Mouse (Mus musculus) liver, embryonic 14.5 days (tissue): Measurements from ENCODE around the gene Vmo1. TPM values are rescaled to one million over a fixed set of nuclear protein-coding genes. Genes with fewer than 3 reads are reported as not detected.

ENCODE experiments used
- ATAC-seq: fragments of 200-750 bp; cut with Nextera tagmentation; 2 replicates; pipeline ENCODE4 v1.8.0; 2017; ENCODE audit warnings: moderate number of reproducible peaks, mild to moderate bottlenecking, moderate library complexity; ENCODE audit not compliant: insufficient read depth
- DNase-seq, 3 experiments: peaks; one replicate each; pipeline ENCODE4 v3.0.0-alpha.2; 2012 to 2013; ENCODE audit warnings: low read depth in 3 of 3, low spot score in 3 of 3
- H3K27ac ChIP-seq: fragments of 300-500 bp; sonication (generic); 2 replicates; pipeline ENCODE4 v1.5.1; 2014; ENCODE audit warnings: moderate library complexity, mild to moderate bottlenecking, control low read depth, inconsistent platforms
- H3K27me3 ChIP-seq: fragments of 300-500 bp; sonication (generic); 2 replicates; pipeline ENCODE4 v1.6.1; 2014; ENCODE audit warnings: mild to moderate bottlenecking, low read length, moderate library complexity; ENCODE audit not compliant: control insufficient read depth, insufficient read depth
- H3K36me3 ChIP-seq: fragments of 300-500 bp; sonication (generic); replicated peaks from 2 replicates; pipeline ENCODE4 v1.6.1; 2014; ENCODE audit warnings: low read depth; ENCODE audit not compliant: control insufficient read depth, insufficient read depth
- H3K4me1 ChIP-seq, 2 experiments: fragments of 200-500 bp in 1 of 2; fragments of 300-500 bp in 1 of 2; sonication (generic) in 1 of 2; replicated peaks; 2 replicates each; pipeline ENCODE4 v1.6.1; 2012 to 2014; ENCODE audit warnings: antibody characterized with exemption in 1 of 2, inconsistent platforms in 1 of 2, low read length in 1 of 2; ENCODE audit not compliant: control insufficient read depth in 2 of 2, insufficient read depth in 2 of 2
- H3K4me2 ChIP-seq: fragments of 300-500 bp; sonication (generic); 2 replicates; pipeline ENCODE4 v1.6.1; 2014; ENCODE audit warnings: low read depth, mild to moderate bottlenecking, control low read depth, moderate library complexity
- H3K4me3 ChIP-seq, 2 experiments: fragments of 200-500 bp in 1 of 2; fragments of 300-500 bp in 1 of 2; sonication (generic) in 1 of 2; 2 replicates each; pipeline ENCODE4 v1.5.1; 2012 to 2014; ENCODE audit warnings: low read depth in 2 of 2, low read length in 2 of 2, mild to moderate bottlenecking in 2 of 2, control low read depth in 1 of 2, inconsistent platforms in 1 of 2, moderate library complexity in 1 of 2; ENCODE audit not compliant: insufficient read depth in 1 of 2
- H3K9ac ChIP-seq: fragments of 300-500 bp; sonication (generic); replicated peaks from 2 replicates; pipeline ENCODE4 v1.6.1; 2014; ENCODE audit warnings: mild to moderate bottlenecking, control low read depth, moderate library complexity
- H3K9me3 ChIP-seq: fragments of 300-500 bp; sonication (generic); 2 replicates; pipeline ENCODE4 v1.6.1; 2016; ENCODE audit warnings: low read length, mixed read lengths; ENCODE audit not compliant: control insufficient read depth
- CTCF ChIP-seq: IDR thresholded peaks from 2 replicates; pipeline ENCODE4 v1.5.1; 2016; ENCODE audit warnings: antibody characterized with exemption, low read depth, control low read depth
- EP300 ChIP-seq: IDR thresholded peaks from 2 replicates; pipeline ENCODE4 v1.6.1; 2016; ENCODE audit warnings: antibody characterized with exemption, low read depth
- WGBS: fragments of 180-500 bp; shearing (Covaris S2); extraction: QIAGEN DNeasy Blood & Tissue Kit; methylation state at CpG from one replicate; pipeline ENCODE4 v1.1.7; 2014; ENCODE audit not compliant: insufficient replicate concordance; 5-methylcytosine and 5-hydroxymethylcytosine counted together
- polyA plus RNA-seq, 2 experiments: library from polyadenylated mRNA; depleted of rRNA in 1 of 2; stranded (reverse) in 1 of 2; unstranded in 1 of 2; fragments of >200 nt; fragmentation: Nextera tagmentation in 1 of 2; extraction: Ambion mirVana in 1 of 2; gene quantifications; 2 replicates each; pipeline versions ENCODE4 v1.2.1 to v1.2.3; 2012 to 2014

Gene Vmo1
- polyA plus RNA-seq, 2 experiments = 0.23 to 0.51 TPM

GRCm38 (mm10) chr11:70465824-70466223 is 48.6 kb downstream of the Vmo1 start:
- 44% methylated on average over 23 of the region's 23 CpGs for WGBS
- peaks cover 0 to 2% of the 10 kb centered on the region in 2 experiments; a peak in 1 of 4 replicates for H3K4me1 ChIP-seq
- TF ChIP-seq CTCF (no peak), EP300 (no peak)
- H3K4me2 ChIP-seq = peak overlapping the region; percentile 33
- no peak overlapping the region for H3K9ac ChIP-seq
- ATAC-seq (no peak), DNase-seq (no peak)
- no peak overlapping the region for H3K27ac ChIP-seq
- H3K4me3 ChIP-seq = 0 out of 4 replicates have a peak overlapping the region, but pooled peaks of 1 of the 2 experiments have one; percentile 2
- H3K36me3 ChIP-seq = no peaks in the 10 kb centered on the region
- no peaks in the 10 kb centered on the region for H3K9me3 ChIP-seq
- H3K27me3 ChIP-seq = peaks cover 12% of the 10 kb centered on the region

- ATAC-seq (no peak), DNase-seq (no peak)
- no peak overlapping the region for H3K27ac ChIP-seq
- peaks cover 0 to 2% of the 10 kb centered on the region in 2 experiments; a peak in 1 of 4 replicates for H3K4me1 ChIP-seq
- peaks cover 16% of the 10 kb centered on the region for H3K27me3 ChIP-seq
- H3K4me3 ChIP-seq = no peak overlapping the region
- no peak overlapping the region for H3K4me2 ChIP-seq
- H3K36me3 ChIP-seq = no peaks in the 10 kb centered on the region
- no peaks in the 10 kb centered on the region for H3K9me3 ChIP-seq
- WGBS = 26% methylated on average over 16 of the region's 16 CpGs
- TF ChIP-seq CTCF = no peak
- no peak for TF ChIP-seq EP300
- H3K9ac ChIP-seq = no peak overlapping the region
Observed at GRCm38 (mm10) chr11:70465211-70465610, 49.2 kb downstream of the Vmo1 start.

DNA sequence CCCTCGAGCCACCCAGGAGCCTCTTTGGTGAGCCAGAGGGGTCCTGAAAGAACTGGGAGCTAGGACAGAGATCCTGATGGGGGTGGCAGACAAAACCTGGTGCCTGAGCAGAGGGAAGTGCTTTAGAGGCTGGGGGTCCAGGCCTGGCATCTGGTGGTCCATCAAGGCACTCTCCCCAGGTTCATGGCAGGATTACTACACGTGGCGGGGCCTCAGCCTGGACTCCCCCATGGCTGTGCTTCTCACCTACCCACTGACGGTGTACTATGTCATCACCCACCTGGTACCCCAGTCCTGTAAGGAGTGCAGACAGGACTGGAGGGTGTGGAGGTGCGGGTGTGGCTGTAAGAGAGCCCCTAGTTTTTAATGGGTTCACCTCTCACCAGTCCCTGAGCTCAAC is 50.4 kb downstream of the Vmo1 start:
- DNase-seq = no peak
- Histone ChIP-seq H3K4me3 (no peak overlapping the region), H3K4me2 (no peak overlapping the region), H3K9ac (no peak overlapping the region), H3K9me3 (no peaks in the 10 kb centered on the region), H3K27me3 (peaks cover 29% of the 10 kb centered on the region), H3K4me1 (peaks cover 0 to under 1% of the 10 kb centered on the region in 2 experiments; a peak in 1 of 4 replicates), H3K27ac (no peak overlapping the region), H3K36me3 (no peaks in the 10 kb centered on the region)
- no peak for ATAC-seq
- 61% methylated on average over 5 of the region's 5 CpGs for WGBS
- TF ChIP-seq CTCF (no peak), EP300 (no peak)

Other genes starting within 250 kb of the Vmo1 start
- 0.05 and 0.06 TPM in 2 replicates for gene Alox12e, start 192.0 kb downstream of the Vmo1 start, polyA plus RNA-seq (2012; rRNA removed)
- 0.10 TPM in 1 of 2 replicates, not detected in the other for gene Alox12e, start 192.0 kb downstream of the Vmo1 start, polyA plus RNA-seq (2014; fragmentation: Nextera tagmentation; extraction: Ambion mirVana)
- gene Alox15, start 162.6 kb downstream of the Vmo1 start, polyA plus RNA-seq (2012; rRNA removed) = 0.78 and 1.3 TPM in 2 replicates
- 0.66 and 0.91 TPM in 2 replicates for gene Alox15, start 162.6 kb downstream of the Vmo1 start, polyA plus RNA-seq (2014; fragmentation: Nextera tagmentation; extraction: Ambion mirVana)
- 9.6 and 9.8 TPM in 2 replicates for gene Pelp1, start 104.6 kb downstream of the Vmo1 start, polyA plus RNA-seq (2012; rRNA removed)
- gene Pelp1, start 104.6 kb downstream of the Vmo1 start, polyA plus RNA-seq (2014; fragmentation: Nextera tagmentation; extraction: Ambion mirVana) = 12.1 and 13.8 TPM in 2 replicates
- 17.8 and 19.4 TPM in 2 replicates for gene Arrb2, start 82.0 kb downstream of the Vmo1 start, polyA plus RNA-seq (2012; rRNA removed)
- 9.8 and 11.0 TPM in 2 replicates for gene Arrb2, start 82.0 kb downstream of the Vmo1 start, polyA plus RNA-seq (2014; fragmentation: Nextera tagmentation; extraction: Ambion mirVana)
- gene Med11, start 62.7 kb downstream of the Vmo1 start, polyA plus RNA-seq (2012; rRNA removed) = 11.9 and 12.8 TPM in 2 replicates
- 17.0 and 20.0 TPM in 2 replicates for gene Med11, start 62.7 kb downstream of the Vmo1 start, polyA plus RNA-seq (2014; fragmentation: Nextera tagmentation; extraction: Ambion mirVana)
- gene Zmynd15, start 55.2 kb downstream of the Vmo1 start, polyA plus RNA-seq (2012; rRNA removed) = 0.28 and 0.31 TPM in 2 replicates
- gene Zmynd15, start 55.2 kb downstream of the Vmo1 start, polyA plus RNA-seq (2014; fragmentation: Nextera tagmentation; extraction: Ambion mirVana) = 0.10 and 0.29 TPM in 2 replicates
- 0.94 and 1.1 TPM in 2 replicates for gene Cxcl16, start 54.6 kb downstream of the Vmo1 start, polyA plus RNA-seq (2012; rRNA removed)
- gene Cxcl16, start 54.6 kb downstream of the Vmo1 start, polyA plus RNA-seq (2014; fragmentation: Nextera tagmentation; extraction: Ambion mirVana) = 0.79 and 1.5 TPM in 2 replicates
- 0.90 and 1.4 TPM in 2 replicates for gene Tm4sf5, start 9.4 kb downstream of the Vmo1 start, polyA plus RNA-seq (2012; rRNA removed)
- gene Tm4sf5, start 9.4 kb downstream of the Vmo1 start, polyA plus RNA-seq (2014; fragmentation: Nextera tagmentation; extraction: Ambion mirVana) = 2.1 and 2.4 TPM in 2 replicates
- 11.2 and 15.7 TPM in 2 replicates for gene Gltpd2, start 4.6 kb upstream of the Vmo1 start, polyA plus RNA-seq (2012; rRNA removed)
- gene Gltpd2, start 4.6 kb upstream of the Vmo1 start, polyA plus RNA-seq (2014; fragmentation: Nextera tagmentation; extraction: Ambion mirVana) = 18.4 and 20.3 TPM in 2 replicates
- 155 and 171 TPM in 2 replicates for gene Psmb6, start 10.8 kb upstream of the Vmo1 start, polyA plus RNA-seq (2012; rRNA removed)
- gene Psmb6, start 10.8 kb upstream of the Vmo1 start, polyA plus RNA-seq (2014; fragmentation: Nextera tagmentation; extraction: Ambion mirVana) = 345 and 363 TPM in 2 replicates
- not detected in 2 replicates for gene Gm40193, start 18.3 kb upstream of the Vmo1 start, polyA plus RNA-seq (2012; rRNA removed)
- not detected in 2 replicates for gene Gm40193, start 18.3 kb upstream of the Vmo1 start, polyA plus RNA-seq (2014; fragmentation: Nextera tagmentation; extraction: Ambion mirVana)
- gene Pld2, start 25.4 kb upstream of the Vmo1 start, polyA plus RNA-seq (2012; rRNA removed) = 1.9 and 2.6 TPM in 2 replicates
- gene Pld2, start 25.4 kb upstream of the Vmo1 start, polyA plus RNA-seq (2014; fragmentation: Nextera tagmentation; extraction: Ambion mirVana) = 1.3 and 1.5 TPM in 2 replicates
- 13.7 and 14.1 TPM in 2 replicates for gene Mink1, start 48.3 kb upstream of the Vmo1 start, polyA plus RNA-seq (2012; rRNA removed)
- gene Mink1, start 48.3 kb upstream of the Vmo1 start, polyA plus RNA-seq (2014; fragmentation: Nextera tagmentation; extraction: Ambion mirVana) = 3.7 and 5.0 TPM in 2 replicates
- gene 4930544D05Rik, start 101.2 kb upstream of the Vmo1 start, polyA plus RNA-seq (2012; rRNA removed) = not detected in 2 replicates
- gene 4930544D05Rik, start 101.2 kb upstream of the Vmo1 start, polyA plus RNA-seq (2014; fragmentation: Nextera tagmentation; extraction: Ambion mirVana) = not detected in 2 replicates
- not detected in 2 replicates for gene Chrne, start 104.6 kb upstream of the Vmo1 start, polyA plus RNA-seq (2012; rRNA removed)
- not detected in 2 replicates for gene Chrne, start 104.6 kb upstream of the Vmo1 start, polyA plus RNA-seq (2014; fragmentation: Nextera tagmentation; extraction: Ambion mirVana)
- 4.5 TPM in 2 replicates for gene Gp1ba, start 124.5 kb upstream of the Vmo1 start, polyA plus RNA-seq (2012; rRNA removed)
- 7.6 and 9.1 TPM in 2 replicates for gene Gp1ba, start 124.5 kb upstream of the Vmo1 start, polyA plus RNA-seq (2014; fragmentation: Nextera tagmentation; extraction: Ambion mirVana)
- 47.7 and 48.4 TPM in 2 replicates for gene Rnf167, start 132.6 kb upstream of the Vmo1 start, polyA plus RNA-seq (2012; rRNA removed)
- 56.0 and 66.9 TPM in 2 replicates for gene Rnf167, start 132.6 kb upstream of the Vmo1 start, polyA plus RNA-seq (2014; fragmentation: Nextera tagmentation; extraction: Ambion mirVana)
- 39.0 and 43.9 TPM in 2 replicates for gene Slc25a11, start 132.9 kb upstream of the Vmo1 start, polyA plus RNA-seq (2012; rRNA removed)
- gene Slc25a11, start 132.9 kb upstream of the Vmo1 start, polyA plus RNA-seq (2014; fragmentation: Nextera tagmentation; extraction: Ambion mirVana) = 60.8 and 67.8 TPM in 2 replicates
- gene Pfn1, start 140.0 kb upstream of the Vmo1 start, polyA plus RNA-seq (2012; rRNA removed) = 421 and 438 TPM in 2 replicates
- gene Pfn1, start 140.0 kb upstream of the Vmo1 start, polyA plus RNA-seq (2014; fragmentation: Nextera tagmentation; extraction: Ambion mirVana) = 957 and 1,007 TPM in 2 replicates
- 3.4 and 3.7 TPM in 2 replicates for gene Eno3, start 142.6 kb upstream of the Vmo1 start, polyA plus RNA-seq (2012; rRNA removed)
- gene Eno3, start 142.6 kb upstream of the Vmo1 start, polyA plus RNA-seq (2014; fragmentation: Nextera tagmentation; extraction: Ambion mirVana) = 3.6 and 3.9 TPM in 2 replicates
- gene Spag7, start 154.8 kb upstream of the Vmo1 start, polyA plus RNA-seq (2012; rRNA removed) = 24.6 and 42.0 TPM in 2 replicates
- 27.4 and 29.6 TPM in 2 replicates for gene Spag7, start 154.8 kb upstream of the Vmo1 start, polyA plus RNA-seq (2014; fragmentation: Nextera tagmentation; extraction: Ambion mirVana)
- 2.7 and 3.1 TPM in 2 replicates for gene Camta2, start 173.5 kb upstream of the Vmo1 start, polyA plus RNA-seq (2012; rRNA removed)
- gene Camta2, start 173.5 kb upstream of the Vmo1 start, polyA plus RNA-seq (2014; fragmentation: Nextera tagmentation; extraction: Ambion mirVana) = 2.1 and 2.5 TPM in 2 replicates
- 0.63 and 1.2 TPM in 2 replicates for gene Inca1, start 185.5 kb upstream of the Vmo1 start, polyA plus RNA-seq (2012; rRNA removed)
- gene Inca1, start 185.5 kb upstream of the Vmo1 start, polyA plus RNA-seq (2014; fragmentation: Nextera tagmentation; extraction: Ambion mirVana) = 0.71 and 1.4 TPM in 2 replicates
- gene Kif1c, start 185.9 kb upstream of the Vmo1 start, polyA plus RNA-seq (2012; rRNA removed) = 4.6 and 5.9 TPM in 2 replicates
- 2.2 and 2.9 TPM in 2 replicates for gene Kif1c, start 185.9 kb upstream of the Vmo1 start, polyA plus RNA-seq (2014; fragmentation: Nextera tagmentation; extraction: Ambion mirVana)
- 0.38 and 0.64 TPM in 2 replicates for gene Zfp3, start 249.6 kb upstream of the Vmo1 start, polyA plus RNA-seq (2012; rRNA removed)
- gene Zfp3, start 249.6 kb upstream of the Vmo1 start, polyA plus RNA-seq (2014; fragmentation: Nextera tagmentation; extraction: Ambion mirVana) = 0.85 and 1.1 TPM in 2 replicates